Mouse (Mus musculus) forebrain, embryonic 11.5 days (tissue): ENCODE measurements around the gene Camk2b. TPM values are rescaled to one million over a fixed set of nuclear protein-coding genes. Genes with fewer than 3 reads are reported as not detected.

Experiments
- polyA plus RNA-seq: library from polyadenylated mRNA; unstranded; fragments of >200 nt; fragmentation: Nextera tagmentation; extraction: Ambion mirVana; gene quantifications from 2 replicates; pipeline ENCODE4 v1.2.1, GENCODE M21; 2014

Camk2b gene
- polyA plus RNA-seq, 1 experiment from 2014 or later = 1.0 TPM

Other genes starting within 250 kb of the Camk2b start
- gene Polm, start 228.3 kb downstream of the Camk2b start, polyA plus RNA-seq = 8.8 and 8.9 TPM in 2 replicates
- 20.4 and 24.9 TPM in 2 replicates for gene Aebp1, start 204.4 kb downstream of the Camk2b start, polyA plus RNA-seq
- 130 TPM in 2 replicates for gene Pold2, start 188.1 kb downstream of the Camk2b start, polyA plus RNA-seq
- 0.47 and 1.3 TPM in 2 replicates for gene Myl7, start 167.6 kb downstream of the Camk2b start, polyA plus RNA-seq
- 1.8 and 4.5 TPM in 2 replicates for gene Gck, start 116.3 kb downstream of the Camk2b start, polyA plus RNA-seq
- 25.5 and 27.2 TPM in 2 replicates for gene Ykt6, start 110.7 kb downstream of the Camk2b start, polyA plus RNA-seq
- 0.55 and 0.72 TPM in 2 replicates for gene A730071L15Rik, start 133.7 kb upstream of the Camk2b start, polyA plus RNA-seq
- gene Nudcd3, start 134.1 kb upstream of the Camk2b start, polyA plus RNA-seq = 47.9 and 55.1 TPM in 2 replicates
- gene Npc1l1, start 163.8 kb upstream of the Camk2b start, polyA plus RNA-seq = not detected in 2 replicates
- 104 and 110 TPM in 2 replicates for gene Ddx56, start 201.4 kb upstream of the Camk2b start, polyA plus RNA-seq
- gene Tmed4, start 208.5 kb upstream of the Camk2b start, polyA plus RNA-seq = 135 and 144 TPM in 2 replicates
- 105 and 109 TPM in 2 replicates for gene Ogdh, start 225.3 kb upstream of the Camk2b start, polyA plus RNA-seq